Mouse (Mus musculus) hindbrain, embryonic 15.5 days (tissue): Measurements from ENCODE around the gene Depdc1a. TPM values are rescaled to one million over a fixed set of nuclear protein-coding genes. Genes with fewer than 3 reads are reported as not detected.
"Not testable (repeated sequence)": the region's sequence is repeated elsewhere in the genome, so short reads cannot be mapped to it uniquely, and the experiment has no call there.

Experiments
- ATAC-seq: fragments of 200-750 bp; cut with Nextera tagmentation; 2 replicates; pipeline ENCODE4 v1.8.0; 2017; ENCODE audit warnings: low read depth, moderate number of reproducible peaks, moderate TSS enrichment; ENCODE audit not compliant: low FRiP score
- H3K27ac ChIP-seq: fragments of 300-500 bp; sonication (generic); replicated peaks from 2 replicates; pipeline ENCODE4 v1.5.1; 2015; ENCODE audit warnings: mild to moderate bottlenecking, inconsistent platforms
- H3K27me3 ChIP-seq: fragments of 300-500 bp; sonication (generic); 2 replicates; pipeline ENCODE4 v1.6.1; 2015; ENCODE audit warnings: control low read depth, inconsistent platforms
- H3K36me3 ChIP-seq: fragments of 300-500 bp; sonication (generic); 2 replicates; pipeline ENCODE4 v1.6.1; 2015; ENCODE audit warnings: control low read depth, inconsistent platforms
- H3K4me1 ChIP-seq: fragments of 300-500 bp; sonication (generic); replicated peaks from 2 replicates; pipeline ENCODE4 v1.6.1; 2015; ENCODE audit warnings: control low read depth, inconsistent platforms
- H3K4me2 ChIP-seq: fragments of 300-500 bp; sonication (generic); 2 replicates; pipeline ENCODE4 v1.6.1; 2015; ENCODE audit warnings: moderate library complexity, mild to moderate bottlenecking, inconsistent platforms
- H3K4me3 ChIP-seq: fragments of 300-500 bp; sonication (generic); 2 replicates; pipeline ENCODE4 v1.5.1; 2015; ENCODE audit warnings: mild to moderate bottlenecking, inconsistent platforms
- H3K9ac ChIP-seq: fragments of 300-500 bp; sonication (generic); 2 replicates; pipeline ENCODE4 v1.6.1; 2015; ENCODE audit warnings: inconsistent platforms
- H3K9me3 ChIP-seq: fragments of 300-500 bp; sonication (generic); 2 replicates; pipeline ENCODE4 v1.6.1; 2016; ENCODE audit warnings: control low read depth, inconsistent platforms
- WGBS: fragments of 180-500 bp; shearing (Covaris S2); methylation state at CpG from one replicate; pipeline ENCODE4 v1.1.7; 2015; 5-methylcytosine and 5-hydroxymethylcytosine counted together
- polyA plus RNA-seq: library from polyadenylated mRNA; unstranded; fragments of >200 nt; fragmentation: Nextera tagmentation; extraction: Ambion mirVana; gene quantifications from 2 replicates; pipeline ENCODE4 v1.2.1, GENCODE M21; 2015

Depdc1a gene
- 4.4 and 5.8 TPM in 2 replicates for polyA plus RNA-seq

DNA sequence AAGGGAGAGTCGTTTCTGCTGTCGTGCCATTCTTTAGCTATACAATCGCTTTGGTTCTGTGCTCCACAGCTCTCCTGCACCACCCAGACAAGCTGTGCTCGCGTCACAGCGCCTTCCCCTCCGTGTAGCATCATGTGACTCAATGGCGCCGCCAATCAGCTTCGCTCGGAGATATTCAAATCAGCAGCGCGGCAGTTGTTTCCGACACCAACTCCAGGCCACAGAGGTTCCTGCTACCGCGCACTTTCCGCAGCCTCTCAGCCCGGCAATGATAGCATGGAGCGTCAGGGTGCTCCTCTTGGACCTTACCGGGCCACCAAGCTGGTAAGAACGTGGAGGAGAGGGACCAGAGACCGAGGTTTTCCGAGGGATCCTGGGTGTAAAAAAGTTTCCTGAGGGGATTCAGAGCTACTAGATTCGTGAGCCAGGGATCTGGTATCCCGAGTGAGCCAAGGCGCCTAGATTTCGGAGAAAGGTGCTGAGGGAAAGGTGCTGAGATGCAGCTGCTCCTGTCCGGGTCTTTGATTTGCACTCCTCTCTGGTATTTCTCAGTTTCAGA, at the start of gene Depdc1a:
TSS of gene Depdc1a (plus strand) at position 191 of the 559 bp plus-strand sequence.
- ATAC-seq: peak; percentile 100
- Histone ChIP-seq H3K9me3 (no peaks in the 10 kb centered on the region), H3K4me2 (peak within 1 kb of the TSS; percentile 76), H3K36me3 (no peaks in the 10 kb centered on the region), H3K4me3 (peak within 1 kb of the TSS; percentile 68), H3K27ac (no peak within 1 kb of the TSS), H3K27me3 (no peaks in the 10 kb centered on the region), H3K4me1 (peaks cover 4% of the 10 kb centered on the region; the same call in 1 of the 2 replicates), H3K9ac (peak within 1 kb of the TSS; percentile 70)
- under 1% methylated on average over 28 of the region's 28 CpGs for WGBS

DNA sequence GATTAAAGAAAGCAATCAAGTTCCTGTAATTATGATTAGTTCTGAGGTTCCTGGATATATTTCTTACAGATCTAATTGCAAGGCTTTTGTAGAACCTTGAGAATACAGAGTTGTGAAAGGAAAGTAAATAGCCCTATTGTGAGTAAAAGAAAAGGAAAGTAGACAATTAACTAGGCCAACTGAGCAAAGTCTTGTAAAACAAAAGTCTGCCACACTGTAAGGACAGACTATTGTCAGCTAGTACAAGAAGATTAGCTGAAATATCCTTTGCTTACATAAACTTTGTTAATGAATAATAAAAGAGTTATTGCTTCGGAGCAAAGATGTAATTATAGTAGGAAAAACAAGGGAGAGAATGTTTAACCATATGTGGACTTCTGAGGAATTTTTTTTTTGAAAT, 25.2 kb upstream of the Depdc1a start:
- Histone ChIP-seq H3K36me3 (no peaks in the 10 kb centered on the region), H3K9me3 (no peaks in the 10 kb centered on the region), H3K4me1 (no peaks in the 10 kb centered on the region), H3K4me2 (no peak overlapping the region), H3K9ac (no peak overlapping the region), H3K27me3 (no peaks in the 10 kb centered on the region), H3K4me3 (no peak overlapping the region), H3K27ac (no peak overlapping the region)
- no peak for ATAC-seq
- 57% methylated on average over 1 of the region's 1 CpGs for WGBS

DNA sequence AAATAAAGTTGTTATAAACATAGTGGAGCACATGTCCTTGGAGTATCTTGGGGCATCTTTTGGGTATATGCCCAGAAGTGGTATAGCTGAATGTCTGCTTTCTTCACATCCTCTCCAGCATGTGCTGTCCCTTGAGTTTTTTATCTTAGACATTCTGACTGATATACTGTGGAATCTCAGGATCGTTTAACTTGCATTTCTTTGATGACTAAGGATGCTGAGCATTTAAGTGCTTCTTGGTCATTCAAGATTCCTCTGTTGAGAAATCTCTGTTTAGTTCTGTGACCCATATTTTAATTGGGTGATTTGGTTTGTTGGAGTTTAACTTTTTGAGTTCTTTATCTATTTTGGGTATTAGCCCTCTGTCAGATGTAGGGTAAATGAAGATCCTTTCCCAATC, 19.8 kb upstream of the Depdc1a start:
- Histone ChIP-seq H3K36me3 (no peaks in the 10 kb centered on the region), H3K4me1 (no peaks in the 10 kb centered on the region), H3K9ac (no peak overlapping the region), H3K27ac (no peak overlapping the region), H3K4me3 (no peak overlapping the region), H3K9me3 (no peaks in the 10 kb centered on the region), H3K4me2 (no peak overlapping the region), H3K27me3 (no peaks in the 10 kb centered on the region)
- 91% methylated on average over 1 of the region's 1 CpGs for WGBS
- no peak for ATAC-seq

DNA sequence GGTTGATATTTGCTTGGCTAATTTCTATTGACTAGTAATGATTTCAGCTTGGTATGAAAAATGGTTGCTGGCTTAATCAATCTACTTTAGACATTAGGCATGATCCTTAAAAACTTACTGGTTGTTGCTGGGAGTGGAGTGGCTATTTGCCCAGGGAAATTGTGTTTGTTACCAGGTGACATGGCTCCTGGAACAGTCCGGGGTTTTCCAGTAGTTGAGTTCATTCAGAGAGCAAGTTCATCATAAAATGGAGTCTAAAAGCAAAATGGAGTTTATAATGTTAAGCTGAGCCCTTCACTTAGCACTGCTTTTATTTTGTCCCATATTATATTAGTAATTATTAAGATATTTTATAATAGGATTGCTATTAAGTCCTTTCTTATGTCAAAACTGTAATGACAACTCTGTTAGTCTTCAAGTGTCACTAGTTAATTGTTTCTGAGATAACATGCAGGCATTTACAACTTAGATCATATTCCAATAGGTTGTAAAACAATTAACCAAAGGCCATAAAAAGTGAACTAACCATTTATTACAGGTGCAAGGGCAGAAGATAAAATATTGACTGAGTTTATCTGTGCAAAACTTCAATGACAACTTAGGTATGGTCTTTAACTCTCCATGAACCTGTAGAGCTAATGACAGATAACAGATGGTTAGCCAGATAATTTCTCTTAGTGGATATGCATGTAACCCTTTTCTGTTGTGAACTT, 17.8 kb upstream of the Depdc1a start:
- Histone ChIP-seq H3K9me3 (no peaks in the 10 kb centered on the region), H3K9ac (no peak overlapping the region), H3K4me1 (no peaks in the 10 kb centered on the region), H3K4me3 (no peak overlapping the region), H3K27ac (no peak overlapping the region), H3K4me2 (no peak overlapping the region), H3K27me3 (no peaks in the 10 kb centered on the region), H3K36me3 (no peaks in the 10 kb centered on the region)
- no peak for ATAC-seq
- WGBS: 95% methylated on average over 1 of the region's 1 CpGs

DNA sequence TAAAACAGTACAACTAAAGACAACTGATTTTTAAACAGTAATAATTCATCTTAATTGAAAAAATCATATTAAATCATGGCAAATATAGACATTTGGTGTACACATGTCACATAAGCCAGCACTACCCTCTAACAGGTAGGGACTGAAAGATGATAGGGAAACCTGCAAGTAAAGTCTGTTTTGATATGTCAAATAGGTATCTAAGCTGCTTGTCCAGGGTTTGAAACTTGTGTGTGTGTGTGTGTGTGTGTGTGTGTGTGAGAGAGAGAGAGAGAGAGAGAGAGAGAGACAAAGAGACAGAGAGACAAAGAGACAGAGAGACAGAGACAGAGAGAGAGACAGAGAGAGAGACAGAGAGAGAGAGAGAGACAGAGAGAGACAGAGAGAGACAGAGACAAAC, 524 bp upstream of the Depdc1a start:
- not testable (repeated sequence) for H3K27ac ChIP-seq, H3K9me3 ChIP-seq, H3K36me3 ChIP-seq, H3K27me3 ChIP-seq, H3K4me1 ChIP-seq
- H3K4me2 ChIP-seq: peak overlapping the region; percentile 76
- peak overlapping the region; percentile 70 for H3K9ac ChIP-seq
- peak overlapping the region; percentile 68 for H3K4me3 ChIP-seq
- ATAC-seq: peak; percentile 12; the same call in 1 of the 2 replicates

DNA sequence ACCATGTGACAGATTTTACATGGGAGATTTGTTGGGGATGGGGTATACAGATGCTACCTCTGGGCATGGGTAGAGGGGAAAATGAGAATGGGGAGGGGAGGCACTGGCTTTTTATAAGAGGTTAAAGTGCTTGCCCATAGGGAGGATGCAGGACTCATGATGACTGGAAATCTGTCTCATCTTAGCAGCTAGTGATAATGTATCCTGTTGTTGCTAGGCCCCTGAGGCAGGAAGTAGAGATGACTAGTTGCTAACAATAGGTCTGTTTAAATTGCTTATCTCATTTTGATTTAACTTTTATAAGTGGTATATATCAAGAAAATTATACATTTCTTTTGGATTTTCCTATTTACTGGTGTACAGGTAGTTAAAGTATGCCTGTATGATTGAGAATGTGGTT, 13.7 kb downstream of the Depdc1a start:
- H3K27me3 ChIP-seq: no peaks in the 10 kb centered on the region
- no peak overlapping the region for H3K9ac ChIP-seq
- no peaks in the 10 kb centered on the region for H3K9me3 ChIP-seq
- H3K4me3 ChIP-seq: no peak overlapping the region
- no peaks in the 10 kb centered on the region for H3K4me1 ChIP-seq
- no peak for ATAC-seq
- H3K36me3 ChIP-seq: no peaks in the 10 kb centered on the region
- no peak overlapping the region for H3K27ac ChIP-seq
- H3K4me2 ChIP-seq: no peak overlapping the region

DNA sequence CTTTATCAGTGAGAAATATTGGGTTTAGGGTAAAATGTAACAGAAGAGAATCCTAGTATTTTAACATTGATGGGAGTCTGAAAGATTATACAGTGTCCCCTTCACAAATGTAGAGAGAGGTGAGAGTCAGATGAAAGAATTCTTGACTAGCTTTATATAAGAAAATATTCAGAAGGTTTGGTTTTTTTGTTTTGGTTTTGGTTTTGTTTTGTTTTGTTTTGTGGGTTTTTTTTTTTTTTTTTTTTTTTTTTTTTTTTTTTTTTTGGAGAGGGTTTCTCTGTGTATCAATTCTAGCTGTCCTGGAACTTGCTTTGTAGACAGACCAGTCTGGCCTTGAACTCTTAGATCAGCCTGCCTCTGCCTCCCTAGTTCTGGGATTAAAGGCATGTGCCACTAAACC, 33.3 kb downstream of the Depdc1a start:
- Histone ChIP-seq H3K36me3 (no peaks in the 10 kb centered on the region), H3K4me2 (no peak overlapping the region), H3K4me3 (no peak overlapping the region), H3K9me3 (no peaks in the 10 kb centered on the region), H3K9ac (no peak overlapping the region), H3K27ac (no peak overlapping the region), H3K4me1 (no peaks in the 10 kb centered on the region), H3K27me3 (no peaks in the 10 kb centered on the region)
- ATAC-seq: no peak

DNA sequence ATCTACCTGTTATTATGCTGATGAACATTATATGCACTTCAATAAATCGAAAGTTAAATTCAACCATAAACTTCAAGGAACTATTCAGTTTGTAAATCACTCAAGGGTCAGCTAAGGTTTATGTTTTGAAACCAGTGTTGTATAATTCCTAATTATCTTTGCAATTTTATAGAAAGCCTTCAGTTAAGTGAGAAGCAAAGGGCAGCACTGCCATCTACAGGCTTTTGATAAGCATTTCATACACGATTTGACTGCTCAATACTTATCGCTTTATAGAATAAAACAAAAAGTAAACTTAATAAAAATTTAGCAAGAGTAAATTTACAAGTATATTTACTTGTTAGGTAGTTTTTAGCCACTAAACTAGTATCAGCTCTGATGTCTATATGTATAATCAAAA, 53.1 kb downstream of the Depdc1a start:
- Histone ChIP-seq H3K9me3 (no peaks in the 10 kb centered on the region), H3K9ac (no peak overlapping the region), H3K4me2 (no peak overlapping the region), H3K27ac (no peak overlapping the region), H3K36me3 (no peaks in the 10 kb centered on the region), H3K4me1 (no peaks in the 10 kb centered on the region), H3K4me3 (no peak overlapping the region), H3K27me3 (no peaks in the 10 kb centered on the region)
- 81% methylated on average over 3 of the region's 3 CpGs for WGBS
- no peak for ATAC-seq

DNA sequence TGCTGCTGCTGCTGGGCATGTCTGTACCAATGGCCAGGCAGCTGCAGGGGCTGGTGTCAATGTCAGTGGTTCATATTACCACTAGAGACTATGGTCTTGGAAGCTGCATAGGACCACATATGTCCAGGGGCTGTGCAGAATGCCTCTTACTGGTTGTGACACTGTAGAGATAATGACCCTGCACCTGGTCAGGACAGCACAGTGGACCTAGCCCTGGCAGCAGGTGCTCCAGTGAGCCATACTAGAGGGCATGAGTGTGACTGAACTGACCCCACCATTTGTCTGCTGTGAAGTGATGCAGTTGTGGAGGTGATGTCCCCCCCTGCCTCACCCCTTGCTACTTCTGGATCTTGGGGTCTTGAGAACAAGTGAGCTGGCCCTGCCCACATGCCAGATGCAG, 55.0 kb downstream of the Depdc1a start:
- Histone ChIP-seq H3K9ac (no peak overlapping the region), H3K36me3 (no peaks in the 10 kb centered on the region), H3K9me3 (no peaks in the 10 kb centered on the region), H3K27ac (no peak overlapping the region), H3K4me3 (no peak overlapping the region), H3K4me2 (no peak overlapping the region), H3K27me3 (no peaks in the 10 kb centered on the region), H3K4me1 (no peaks in the 10 kb centered on the region)
- no peak for ATAC-seq

Other genes starting within 250 kb of the Depdc1a start
- not detected in 2 replicates for gene Rpe65, start 103.7 kb downstream of the Depdc1a start, polyA plus RNA-seq